ENCODE assay signal across 16 mouse cellular contexts in the genomic region with DNA sequence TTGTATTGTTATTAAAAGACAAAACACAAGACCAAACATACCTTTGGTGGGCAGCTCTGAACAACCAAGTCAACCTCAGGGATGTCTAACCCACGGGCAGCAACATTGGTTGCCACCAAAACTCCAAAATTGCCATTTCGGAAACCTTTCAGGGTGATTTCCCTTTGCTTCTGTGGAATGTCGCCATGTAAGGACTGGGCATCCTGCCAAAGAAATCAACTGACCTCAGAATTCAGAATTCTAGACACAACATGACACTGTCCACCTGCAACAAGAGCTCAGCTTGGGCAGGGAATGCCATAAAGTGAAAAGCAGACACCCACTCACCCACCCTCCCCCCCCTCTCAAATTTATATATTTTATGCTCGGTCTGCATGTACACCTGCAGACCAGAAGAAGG. TPM values are rescaled to one million over a fixed set of nuclear protein-coding genes. Genes with fewer than 3 reads are reported as not detected.
DNase-seq lines count a peak whose midpoint lies in the region; ATAC-seq and TF ChIP-seq lines count a peak whose summit lies in the region.
"Had no signal": no experiment of that assay in that cellular context is flagged by ENCODE, and none has a peak within 500 bp of the region (broad histone marks: within the 10 kb centered on the region; RNA-seq: fewer than 3 reads in every experiment).

No protein-coding gene starts in this region.

- H3K9ac ChIP-seq in lung, embryonic 14.5 days, result no peak overlapping the region
- H3K9ac ChIP-seq: forebrain, embryonic 15.5 days; heart, embryonic 13.5 days; hindbrain, embryonic 13.5 days; intestine, embryonic 15.5 days; limb, embryonic 15.5 days; liver, postnatal 0 days had no signal

- DNase-seq in heart, adult 18-20 months, result peak; percentile 27 to 47
- DNase-seq in heart, adult 8-10 months (ENCODE audit: low spot score), result no peak
- DNase-seq in lung, embryonic 14.5 days, result peak; percentile 35
- DNase-seq in lung, postnatal 14 days, result no peak
- peak; percentile 26 for DNase-seq in NIH3T3 (ENCODE audit: low read depth)
- DNase-seq in kidney, postnatal 36 days, result peak; percentile 39 to 58
- DNase-seq: gastrocnemius, adult 2 months; liver, postnatal 0 days; retina, postnatal 1 day had no signal

- TF ChIP-seq CTCF in lung, embryonic 14.5 days (IDR thresholded peaks at IDR 0.05; ENCODE audit: low read depth), result no peak

- H3K27me3 ChIP-seq in lung, embryonic 14.5 days (ENCODE audit: insufficient read depth, low read length), result no peaks in the 10 kb centered on the region
- H3K27me3 ChIP-seq: forebrain, embryonic 15.5 days; heart, embryonic 13.5 days; hindbrain, embryonic 13.5 days; intestine, embryonic 15.5 days; limb, embryonic 15.5 days had no signal

- no peak for ATAC-seq in lung, embryonic 14.5 days (ENCODE audit: insufficient read depth)
- no peak for ATAC-seq in activated CD4-positive, CD25-positive, alpha-beta regulatory T cell, adult 4 months
- ATAC-seq: CD4-positive, CD25-positive, alpha-beta regulatory T cell, adult 4 months; forebrain, embryonic 15.5 days; intestine, embryonic 15.5 days; liver, postnatal 0 days had no signal

- 73% methylated on average over 4 of the region's 4 CpGs for WGBS in lung, embryonic 14.5 days

- H3K4me2 ChIP-seq in lung, embryonic 14.5 days, result no peak overlapping the region
- H3K4me2 ChIP-seq: forebrain, embryonic 15.5 days; heart, embryonic 13.5 days; hindbrain, embryonic 13.5 days; intestine, embryonic 15.5 days; limb, embryonic 15.5 days had no signal

- no peak overlapping the region for H3K4me3 ChIP-seq in lung, embryonic 14.5 days (ENCODE audit: low read depth, low read length)
- H3K4me3 ChIP-seq: forebrain, embryonic 15.5 days; gastrocnemius, adult 2 months; heart, embryonic 13.5 days; hindbrain, embryonic 13.5 days; intestine, embryonic 15.5 days; limb, embryonic 15.5 days had no signal

- H3K9me3 ChIP-seq in lung, embryonic 14.5 days (ENCODE audit: low read depth, low read length), result no peaks in the 10 kb centered on the region
- H3K9me3 ChIP-seq: forebrain, embryonic 15.5 days; heart, embryonic 13.5 days; hindbrain, embryonic 13.5 days; intestine, embryonic 15.5 days; limb, embryonic 15.5 days had no signal

- peaks cover 99% of the 10 kb centered on the region for H3K36me3 ChIP-seq in lung, embryonic 14.5 days (ENCODE audit: insufficient read depth)

- no peak overlapping the region for H3K27ac ChIP-seq in lung, embryonic 14.5 days (ENCODE audit: low read depth)
- H3K27ac ChIP-seq: forebrain, embryonic 15.5 days; gastrocnemius, adult 2 months; heart, embryonic 13.5 days; hindbrain, embryonic 13.5 days; intestine, embryonic 15.5 days; limb, embryonic 15.5 days had no signal

- H3K4me1 ChIP-seq in lung, embryonic 14.5 days (ENCODE audit: insufficient read depth), result no peaks in the 10 kb centered on the region
- H3K4me1 ChIP-seq: forebrain, embryonic 15.5 days; hindbrain, embryonic 13.5 days; intestine, embryonic 15.5 days; limb, embryonic 15.5 days had no signal

RNA-seq across cellular contexts. Expression of gene Kif1bp, which starts 10.4 kb away (rescaled TPM):
- total RNA-seq in heart, adult 18-20 months (2021), result 10 to 100 TPM; 43.9 to 44.2 TPM
- total RNA-seq in heart, adult 8-10 months (2022), result 10 to 100 TPM; 43.5 to 46.8 (median 44.8) TPM
- 41.5 and 42.7 TPM in 2 replicates for polyA plus RNA-seq in lung, embryonic 14.5 days (2014; fragmentation: Nextera tagmentation; extraction: Ambion mirVana)
- 1 to 10 TPM; 4.1 to 6.0 TPM for polyA plus RNA-seq in activated CD4-positive, CD25-positive, alpha-beta regulatory T cell, adult 4 months (2017; shearing (Covaris generic))

RNA-seq across cellular contexts. Expression of gene Ddx21, which starts 13.5 kb away (rescaled TPM):
- 10 to 100 TPM; 30.9 to 31.8 TPM for total RNA-seq in heart, adult 18-20 months (2021)
- 10 to 100 TPM; 27.4 to 31.3 (median 29.2) TPM for total RNA-seq in heart, adult 8-10 months (2022)
- 34.4 and 35.4 TPM in 2 replicates for polyA plus RNA-seq in lung, embryonic 14.5 days (2014; fragmentation: Nextera tagmentation; extraction: Ambion mirVana)
- 10 to 100 TPM; 54.1 to 60.2 TPM for polyA plus RNA-seq in activated CD4-positive, CD25-positive, alpha-beta regulatory T cell, adult 4 months (2017; shearing (Covaris generic))

Comparison
In these comparisons a context has a peak if more than half of its experiments do, and no peak if none do; other contexts are left out.
1. DNase-seq: peak in heart, adult 18-20 months (2 of 2), lung, embryonic 14.5 days (single experiment), NIH3T3 (single experiment) and kidney, postnatal 36 days (2 of 2); none in heart, adult 8-10 months (single experiment) and lung, postnatal 14 days (single experiment).